Mouse (Mus musculus) liver, embryonic 14.5 days (tissue): ENCODE measurements around the gene Agap1. TPM values are rescaled to one million over a fixed set of nuclear protein-coding genes. Genes with fewer than 3 reads are reported as not detected.

Experiments
- ATAC-seq: fragments of 200-750 bp; cut with Nextera tagmentation; 2 replicates; pipeline ENCODE4 v1.8.0; 2017; ENCODE audit warnings: moderate number of reproducible peaks, mild to moderate bottlenecking, moderate library complexity; ENCODE audit not compliant: insufficient read depth
- DNase-seq, 3 experiments: peaks; one replicate each; pipeline ENCODE4 v3.0.0-alpha.2; 2012 to 2013; ENCODE audit warnings: low read depth in 3 of 3, low spot score in 3 of 3
- H3K27ac ChIP-seq: fragments of 300-500 bp; sonication (generic); 2 replicates; pipeline ENCODE4 v1.5.1; 2014; ENCODE audit warnings: moderate library complexity, mild to moderate bottlenecking, control low read depth, inconsistent platforms
- H3K27me3 ChIP-seq: fragments of 300-500 bp; sonication (generic); 2 replicates; pipeline ENCODE4 v1.6.1; 2014; ENCODE audit warnings: mild to moderate bottlenecking, low read length, moderate library complexity; ENCODE audit not compliant: control insufficient read depth, insufficient read depth
- H3K36me3 ChIP-seq: fragments of 300-500 bp; sonication (generic); replicated peaks from 2 replicates; pipeline ENCODE4 v1.6.1; 2014; ENCODE audit warnings: low read depth; ENCODE audit not compliant: control insufficient read depth, insufficient read depth
- H3K4me1 ChIP-seq, 2 experiments: fragments of 200-500 bp in 1 of 2; fragments of 300-500 bp in 1 of 2; sonication (generic) in 1 of 2; replicated peaks; 2 replicates each; pipeline ENCODE4 v1.6.1; 2012 to 2014; ENCODE audit warnings: antibody characterized with exemption in 1 of 2, inconsistent platforms in 1 of 2, low read length in 1 of 2; ENCODE audit not compliant: control insufficient read depth in 2 of 2, insufficient read depth in 2 of 2
- H3K4me2 ChIP-seq: fragments of 300-500 bp; sonication (generic); 2 replicates; pipeline ENCODE4 v1.6.1; 2014; ENCODE audit warnings: low read depth, mild to moderate bottlenecking, control low read depth, moderate library complexity
- H3K4me3 ChIP-seq, 2 experiments: fragments of 200-500 bp in 1 of 2; fragments of 300-500 bp in 1 of 2; sonication (generic) in 1 of 2; 2 replicates each; pipeline ENCODE4 v1.5.1; 2012 to 2014; ENCODE audit warnings: low read depth in 2 of 2, low read length in 2 of 2, mild to moderate bottlenecking in 2 of 2, control low read depth in 1 of 2, inconsistent platforms in 1 of 2, moderate library complexity in 1 of 2; ENCODE audit not compliant: insufficient read depth in 1 of 2
- H3K9ac ChIP-seq: fragments of 300-500 bp; sonication (generic); replicated peaks from 2 replicates; pipeline ENCODE4 v1.6.1; 2014; ENCODE audit warnings: mild to moderate bottlenecking, control low read depth, moderate library complexity
- H3K9me3 ChIP-seq: fragments of 300-500 bp; sonication (generic); 2 replicates; pipeline ENCODE4 v1.6.1; 2016; ENCODE audit warnings: low read length, mixed read lengths; ENCODE audit not compliant: control insufficient read depth
- CTCF ChIP-seq: IDR thresholded peaks from 2 replicates; pipeline ENCODE4 v1.5.1; 2016; ENCODE audit warnings: antibody characterized with exemption, low read depth, control low read depth
- EP300 ChIP-seq: IDR thresholded peaks from 2 replicates; pipeline ENCODE4 v1.6.1; 2016; ENCODE audit warnings: antibody characterized with exemption, low read depth
- WGBS: fragments of 180-500 bp; shearing (Covaris S2); extraction: QIAGEN DNeasy Blood & Tissue Kit; methylation state at CpG from one replicate; pipeline ENCODE4 v1.1.7; 2014; ENCODE audit not compliant: insufficient replicate concordance; 5-methylcytosine and 5-hydroxymethylcytosine counted together
- polyA plus RNA-seq, 2 experiments: library from polyadenylated mRNA; depleted of rRNA in 1 of 2; stranded (reverse) in 1 of 2; unstranded in 1 of 2; fragments of >200 nt; fragmentation: Nextera tagmentation in 1 of 2; extraction: Ambion mirVana in 1 of 2; gene quantifications; 2 replicates each; pipeline versions ENCODE4 v1.2.1 to v1.2.3; 2012 to 2014

Gene Agap1
- polyA plus RNA-seq, 2 experiments = 1.1 TPM

DNA sequence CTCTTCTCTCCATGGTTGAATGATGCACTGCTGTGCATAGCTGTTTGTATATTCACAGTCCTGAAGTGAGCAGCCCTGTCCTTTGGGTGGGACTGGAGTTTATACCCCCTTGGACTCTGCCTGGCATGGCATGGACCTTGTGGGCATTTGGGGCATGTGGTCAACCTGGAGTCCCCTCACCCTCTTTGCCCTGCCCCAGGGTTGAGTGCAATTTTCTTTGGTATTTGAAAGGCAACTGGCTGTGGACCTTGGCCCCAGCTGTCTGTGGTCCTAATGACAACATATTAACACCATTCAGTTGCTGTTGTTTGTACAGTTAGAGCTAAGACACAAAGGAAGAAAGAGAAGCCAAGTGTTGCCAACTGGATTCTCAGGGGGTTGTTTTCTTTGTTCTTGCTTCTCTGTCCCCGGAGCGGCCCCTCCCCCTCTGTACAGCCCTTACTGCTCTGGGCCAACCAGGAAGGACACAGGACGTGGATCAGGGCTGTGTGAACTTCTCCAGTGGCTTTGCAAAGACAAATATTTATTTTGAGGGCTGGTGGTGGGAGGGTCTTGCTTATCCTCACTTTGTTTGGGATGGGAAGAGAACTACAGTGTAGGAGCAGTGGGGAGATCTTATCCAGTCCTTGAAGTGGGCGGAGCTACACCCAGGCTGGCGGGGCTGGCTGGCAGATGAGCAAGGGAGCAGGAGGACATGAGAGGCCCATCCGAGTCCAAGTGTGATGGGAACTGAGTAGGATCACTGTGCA, 12.9 kb downstream of the Agap1 start:
- TF ChIP-seq CTCF (no peak), EP300 (no peak)
- WGBS = 15% methylated on average over 6 of the region's 6 CpGs
- H3K36me3 ChIP-seq = no peaks in the 10 kb centered on the region
- peaks cover 0 to 19% of the 10 kb centered on the region in 2 experiments; a peak in 2 of 4 replicates for H3K4me1 ChIP-seq
- H3K9ac ChIP-seq = no peak overlapping the region
- no peaks in the 10 kb centered on the region for H3K9me3 ChIP-seq
- H3K4me3 ChIP-seq = no peak overlapping the region
- no peaks in the 10 kb centered on the region for H3K27me3 ChIP-seq
- H3K27ac ChIP-seq = no peak overlapping the region
- DNase-seq (peak; percentile 9 to 26 (median 19)), ATAC-seq (peak; percentile 64; the same call in 1 of the 2 replicates)
- H3K4me2 ChIP-seq = peak overlapping the region; percentile 12; the same call in 1 of the 2 replicates

DNA sequence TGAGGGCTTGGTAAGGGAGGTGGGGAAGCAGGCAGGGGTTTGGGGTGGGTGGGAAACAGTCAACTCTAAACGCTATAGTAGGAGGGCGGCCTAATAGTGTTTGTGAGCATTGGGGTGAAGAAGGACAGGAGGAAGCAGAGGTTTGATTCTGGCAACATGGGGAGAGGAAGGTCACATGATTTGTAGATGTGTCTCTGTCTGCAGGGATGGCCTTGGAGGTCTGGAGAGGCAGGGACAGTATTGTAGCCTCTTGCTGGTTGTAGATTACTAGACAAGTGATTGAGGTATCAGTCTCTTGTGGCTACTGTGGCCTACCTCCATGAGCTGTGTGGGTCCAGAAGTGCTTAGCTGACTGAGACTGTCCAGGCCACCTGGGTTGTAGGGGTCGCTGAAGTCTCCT, 13.5 kb downstream of the Agap1 start:
- no peaks in the 10 kb centered on the region for H3K36me3 ChIP-seq
- 42% methylated on average over 3 of the region's 3 CpGs for WGBS
- no peak for ATAC-seq
- TF ChIP-seq CTCF = no peak
- TF ChIP-seq EP300 = no peak
- H3K27me3 ChIP-seq = no peaks in the 10 kb centered on the region
- H3K9ac ChIP-seq = no peak overlapping the region
- DNase-seq = no peak
- no peak overlapping the region for H3K27ac ChIP-seq
- H3K4me1 ChIP-seq = peaks cover 0 to 19% of the 10 kb centered on the region in 2 experiments; a peak in 2 of 4 replicates
- no peaks in the 10 kb centered on the region for H3K9me3 ChIP-seq
- H3K4me3 ChIP-seq = no peak overlapping the region
- H3K4me2 ChIP-seq = no peak overlapping the region

DNA sequence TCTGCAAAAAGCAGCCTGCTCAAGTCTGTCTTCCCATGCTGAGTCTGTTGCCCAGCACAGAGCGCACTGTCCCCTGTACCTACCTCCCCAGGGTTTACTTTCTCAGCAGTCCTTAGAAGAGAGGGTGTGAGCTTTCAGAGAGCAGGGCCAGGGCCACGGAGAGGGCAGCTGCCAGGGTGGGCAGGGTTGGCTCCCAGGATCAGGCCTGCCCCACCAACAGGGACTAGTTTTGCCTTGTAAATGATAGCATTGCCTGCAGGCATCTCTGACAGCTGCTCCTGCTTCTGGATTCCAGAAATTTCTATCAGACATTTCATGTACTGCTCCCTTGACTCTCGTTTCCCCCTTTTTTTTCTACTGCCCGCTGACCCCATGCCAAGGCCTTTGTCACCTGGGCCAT, 16.8 kb downstream of the Agap1 start:
- Histone ChIP-seq H3K36me3 (no peaks in the 10 kb centered on the region), H3K4me3 (no peak overlapping the region), H3K4me2 (no peak overlapping the region), H3K9me3 (no peaks in the 10 kb centered on the region), H3K27me3 (no peaks in the 10 kb centered on the region), H3K4me1 (peaks cover 0 to 21% of the 10 kb centered on the region in 2 experiments; a peak in 2 of 4 replicates), H3K9ac (no peak overlapping the region), H3K27ac (no peak overlapping the region)
- TF ChIP-seq CTCF (no peak), EP300 (no peak)
- DNase-seq (no peak), ATAC-seq (no peak)
- 65% methylated on average over 4 of the region's 4 CpGs for WGBS

DNA sequence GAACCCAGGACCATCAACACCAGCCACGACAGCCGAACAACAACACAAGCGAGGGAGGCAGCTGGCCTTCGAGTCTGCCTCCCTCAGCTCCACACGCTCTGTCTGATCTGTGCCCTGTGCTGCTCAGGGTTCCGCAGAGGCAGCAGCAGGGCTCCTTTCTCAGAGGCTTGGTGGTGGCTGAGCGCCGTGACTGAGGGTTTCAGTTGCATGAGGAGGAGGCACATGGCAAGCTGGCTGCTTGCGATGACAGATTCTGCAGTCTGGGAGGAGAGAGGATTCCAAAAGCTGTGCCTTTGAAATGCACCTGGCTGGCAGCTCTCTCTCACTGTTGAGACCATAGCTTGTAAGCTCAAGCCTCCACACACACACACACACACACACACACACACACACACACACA, 17.3 kb downstream of the Agap1 start:
- 74% methylated on average over 9 of the region's 9 CpGs for WGBS
- Histone ChIP-seq H3K4me3 (no peak overlapping the region), H3K36me3 (no peaks in the 10 kb centered on the region), H3K4me2 (no peak overlapping the region), H3K27ac (no peak overlapping the region), H3K9ac (no peak overlapping the region), H3K9me3 (no peaks in the 10 kb centered on the region), H3K4me1 (peaks cover 0 to 20% of the 10 kb centered on the region in 2 experiments; a peak in 2 of 4 replicates), H3K27me3 (no peaks in the 10 kb centered on the region)
- TF ChIP-seq EP300 (no peak), CTCF (no peak)
- no peak for ATAC-seq
- no peak for DNase-seq

DNA sequence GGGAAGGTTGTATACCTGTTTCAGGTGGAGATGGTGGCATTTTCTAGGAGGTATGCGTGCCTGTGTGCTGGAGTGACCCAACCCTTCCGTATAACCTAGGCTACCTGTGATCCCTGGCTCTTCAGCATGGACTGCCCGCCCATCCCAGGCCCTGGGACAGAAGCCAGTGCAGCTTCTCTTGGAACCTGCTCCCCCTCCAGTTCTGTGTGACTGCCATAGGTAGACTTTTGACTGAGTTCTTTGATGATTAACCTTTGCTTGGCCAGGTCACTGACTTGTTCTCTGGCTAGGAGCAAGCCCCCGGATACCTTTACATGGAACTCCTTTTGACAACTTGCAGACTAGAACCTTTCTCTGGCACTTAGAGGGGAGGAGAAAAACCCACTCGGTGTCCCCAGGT, 19.3 kb downstream of the Agap1 start:
- H3K4me3 ChIP-seq = no peak overlapping the region
- DNase-seq (peak in 1 of 3 experiments; percentile 10), ATAC-seq (0 out of 2 replicates have a peak, but pooled peaks have one; percentile 48)
- TF ChIP-seq EP300 = no peak
- TF ChIP-seq CTCF = no peak
- H3K4me2 ChIP-seq = no peak overlapping the region
- WGBS = 53% methylated on average over 5 of the region's 5 CpGs
- no peaks in the 10 kb centered on the region for H3K27me3 ChIP-seq
- no peaks in the 10 kb centered on the region for H3K9me3 ChIP-seq
- H3K27ac ChIP-seq = no peak overlapping the region
- H3K9ac ChIP-seq = no peak overlapping the region
- no peaks in the 10 kb centered on the region for H3K36me3 ChIP-seq
- peaks cover 0 to 8% of the 10 kb centered on the region in 2 experiments; a peak in 1 of 4 replicates for H3K4me1 ChIP-seq
